Mouse (Mus musculus) heart, embryonic 14.5 days (tissue): ENCODE measurements around the gene Man1c1. TPM values are rescaled to one million over a fixed set of nuclear protein-coding genes. Genes with fewer than 3 reads are reported as not detected.

Experiments used
- ATAC-seq: fragments of 200-750 bp; cut with Nextera tagmentation; 2 replicates; pipeline ENCODE4 v1.8.0; 2017; ENCODE audit warnings: low read depth, moderate TSS enrichment; ENCODE audit not compliant: insufficient number of reproducible peaks, insufficient read depth, low FRiP score
- H3K27ac ChIP-seq, 2 experiments: fragments of 200-500 bp in 1 of 2; fragments of 300-500 bp in 1 of 2; sonication (generic) in 1 of 2; replicated peaks in 1 of 2; 2 replicates each; pipeline ENCODE4 v1.5.1; 2012 to 2014; ENCODE audit warnings: low read depth in 2 of 2, low read length in 2 of 2, control low read depth in 1 of 2, mild to moderate bottlenecking in 1 of 2, mixed read lengths in 1 of 2; ENCODE audit not compliant: control insufficient read depth in 1 of 2, insufficient read depth in 1 of 2
- H3K27me3 ChIP-seq: fragments of 300-500 bp; sonication (generic); 2 replicates; pipeline ENCODE4 v1.6.1; 2014; ENCODE audit warnings: mild to moderate bottlenecking, low read length, control low read depth; ENCODE audit not compliant: control insufficient read depth, insufficient read depth
- H3K36me3 ChIP-seq: fragments of 300-500 bp; sonication (generic); 2 replicates; pipeline ENCODE4 v1.6.1; 2014; ENCODE audit warnings: mild to moderate bottlenecking, control low read depth, low read length, mixed read lengths; ENCODE audit not compliant: control insufficient read depth, insufficient read depth
- H3K4me1 ChIP-seq, 2 experiments: fragments of 200-500 bp in 1 of 2; fragments of 300-500 bp in 1 of 2; sonication (generic) in 1 of 2; 2 replicates each; pipeline ENCODE4 v1.6.1; 2012 to 2014; ENCODE audit warnings: low read length in 2 of 2, control low read depth in 1 of 2, mixed read lengths in 1 of 2; ENCODE audit not compliant: control insufficient read depth in 2 of 2, insufficient read depth in 2 of 2
- H3K4me2 ChIP-seq: fragments of 300-500 bp; sonication (generic); 2 replicates; pipeline ENCODE4 v1.6.1; 2014; ENCODE audit warnings: mild to moderate bottlenecking, low read length
- H3K4me3 ChIP-seq, 2 experiments: fragments of 200-500 bp in 1 of 2; fragments of 300-500 bp in 1 of 2; sonication (generic) in 1 of 2; 2 replicates each; pipeline ENCODE4 v1.5.1; 2012 to 2014; ENCODE audit warnings: low read length in 2 of 2, mild to moderate bottlenecking in 2 of 2, control low read depth in 1 of 2, low read depth in 1 of 2, moderate library complexity in 1 of 2; ENCODE audit not compliant: control insufficient read depth in 1 of 2, insufficient read depth in 1 of 2
- H3K9ac ChIP-seq: fragments of 300-500 bp; sonication (generic); 2 replicates; pipeline ENCODE4 v1.6.1; 2014; ENCODE audit warnings: mild to moderate bottlenecking, low read length
- H3K9me3 ChIP-seq: fragments of 300-500 bp; sonication (generic); 2 replicates; pipeline ENCODE4 v1.6.1; 2016; ENCODE audit warnings: low read length, control low read depth; ENCODE audit not compliant: control insufficient read depth
- WGBS: fragments of 180-500 bp; shearing (Covaris S2); extraction: QIAGEN DNeasy Blood & Tissue Kit; methylation state at CpG from one replicate; pipeline ENCODE4 v1.1.7; 2014; 5-methylcytosine and 5-hydroxymethylcytosine counted together
- polyA plus RNA-seq: library from polyadenylated mRNA; unstranded; fragments of >200 nt; fragmentation: Nextera tagmentation; extraction: Ambion mirVana; gene quantifications from 2 replicates; pipeline ENCODE4 v1.2.1, GENCODE M21; 2014

Gene Man1c1
- polyA plus RNA-seq, 1 experiment from 2014 or later: 7.8 TPM

DNA sequence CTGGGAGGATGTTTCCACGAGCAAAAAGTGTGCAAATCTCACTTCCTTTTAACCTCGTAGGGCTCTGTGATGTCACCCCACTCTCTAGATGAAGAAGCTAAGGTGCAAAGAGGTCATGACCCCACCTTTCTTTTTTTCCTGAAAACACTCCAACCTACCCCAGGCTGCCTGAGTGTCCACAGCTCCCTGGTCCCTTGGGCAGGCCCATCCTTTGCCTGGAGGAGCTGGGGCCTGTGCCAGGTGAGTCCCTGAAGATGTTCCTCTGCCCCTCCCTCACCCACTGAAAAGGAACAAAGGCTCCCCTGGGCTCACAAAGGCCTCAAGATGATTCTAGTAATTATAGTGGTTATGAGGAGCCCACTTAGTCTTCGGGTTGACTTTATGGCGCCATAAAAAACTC lies 111.6 kb downstream of the Man1c1 start:
- Histone ChIP-seq H3K27ac (no peak overlapping the region), H3K4me3 (no peak overlapping the region), H3K4me1 (peaks cover 19 to 31% of the 10 kb centered on the region in 2 experiments), H3K4me2 (no peak overlapping the region), H3K9me3 (no peaks in the 10 kb centered on the region), H3K36me3 (no peaks in the 10 kb centered on the region), H3K9ac (no peak overlapping the region; the same call in 1 of the 2 replicates), H3K27me3 (no peaks in the 10 kb centered on the region)
- ATAC-seq: no peak
- WGBS: 76% methylated on average over 4 of the region's 4 CpGs

DNA sequence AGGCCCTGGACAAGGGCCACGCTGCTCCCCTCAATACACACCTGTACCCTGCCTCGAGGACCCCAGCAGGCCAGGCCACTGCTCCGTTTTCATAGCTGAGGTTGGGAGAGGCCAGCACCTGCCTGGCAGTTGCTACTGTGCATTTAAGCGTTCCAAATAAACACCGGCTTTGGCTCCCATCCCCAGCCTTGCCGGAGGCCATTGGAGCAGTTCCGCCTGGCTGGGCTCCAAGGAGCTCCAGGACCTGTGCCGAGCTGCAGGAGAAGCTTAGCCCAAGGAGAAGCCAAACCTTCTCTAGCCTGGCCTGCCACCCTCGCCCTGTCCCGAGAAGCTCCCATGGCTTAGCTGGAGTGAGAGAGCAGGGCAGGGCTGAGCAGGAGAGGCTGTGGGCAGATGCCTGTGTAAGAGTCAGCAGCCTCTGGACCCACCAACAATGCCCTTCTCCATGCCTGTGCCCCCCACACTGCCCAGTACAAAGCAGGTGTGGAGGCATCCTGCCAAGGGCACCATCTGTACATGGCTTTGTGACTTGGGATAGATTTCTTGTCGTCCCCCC lies 112.5 kb downstream of the Man1c1 start:
- Histone ChIP-seq H3K9ac (no peak overlapping the region; the same call in 1 of the 2 replicates), H3K4me1 (peaks cover 10 to 23% of the 10 kb centered on the region in 2 experiments), H3K27me3 (no peaks in the 10 kb centered on the region), H3K4me2 (no peak overlapping the region), H3K27ac (peak overlapping the region in 1 of 2 experiments; percentile 60; a peak in 2 of 4 replicates), H3K36me3 (no peaks in the 10 kb centered on the region), H3K9me3 (no peaks in the 10 kb centered on the region), H3K4me3 (no peak overlapping the region)
- 51% methylated on average over 11 of the region's 11 CpGs for WGBS
- peak; percentile 22; the same call in 1 of the 2 replicates for ATAC-seq

DNA sequence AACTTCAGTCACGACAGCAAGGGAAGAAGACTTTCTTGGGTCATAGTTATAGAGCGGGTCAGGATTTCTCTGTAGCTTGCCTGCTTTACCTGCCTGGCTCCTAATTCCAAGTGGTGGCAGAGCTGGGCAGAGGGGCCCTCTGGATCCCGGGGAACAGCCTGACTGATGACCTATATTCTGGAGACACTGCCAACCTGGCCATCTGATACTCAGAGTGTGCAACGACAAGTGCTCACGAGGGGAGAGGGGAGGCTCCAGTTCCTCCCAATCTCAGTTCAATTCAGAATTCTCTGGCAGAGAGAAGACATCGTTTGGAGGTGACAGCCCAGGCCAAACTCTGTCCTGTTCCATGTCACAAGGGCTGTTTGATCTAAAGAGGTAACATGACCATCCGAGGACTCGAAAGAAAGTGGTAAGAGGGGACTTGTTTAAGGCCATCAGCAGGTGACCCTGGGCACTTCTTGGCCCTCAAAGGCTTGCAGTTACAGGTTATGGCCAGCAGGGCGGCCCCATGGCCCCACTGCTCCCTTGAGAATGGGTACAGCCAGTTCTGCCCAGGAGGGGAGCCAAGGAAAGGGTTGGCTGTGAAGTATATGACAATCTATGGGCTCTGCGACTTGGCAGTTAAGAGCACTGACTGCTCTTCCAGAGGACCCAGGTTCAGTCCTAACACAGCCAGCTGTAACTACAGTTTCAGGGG lies 113.7 kb downstream of the Man1c1 start:
- 73% methylated on average over 10 of the region's 10 CpGs for WGBS
- no peaks in the 10 kb centered on the region for H3K9me3 ChIP-seq
- H3K36me3 ChIP-seq: no peaks in the 10 kb centered on the region
- H3K9ac ChIP-seq: no peak overlapping the region
- no peaks in the 10 kb centered on the region for H3K27me3 ChIP-seq
- H3K4me1 ChIP-seq: peaks cover 11 to 20% of the 10 kb centered on the region in 2 experiments
- ATAC-seq: no peak
- no peak overlapping the region for H3K4me2 ChIP-seq
- no peak overlapping the region for H3K27ac ChIP-seq
- H3K4me3 ChIP-seq: no peak overlapping the region

DNA sequence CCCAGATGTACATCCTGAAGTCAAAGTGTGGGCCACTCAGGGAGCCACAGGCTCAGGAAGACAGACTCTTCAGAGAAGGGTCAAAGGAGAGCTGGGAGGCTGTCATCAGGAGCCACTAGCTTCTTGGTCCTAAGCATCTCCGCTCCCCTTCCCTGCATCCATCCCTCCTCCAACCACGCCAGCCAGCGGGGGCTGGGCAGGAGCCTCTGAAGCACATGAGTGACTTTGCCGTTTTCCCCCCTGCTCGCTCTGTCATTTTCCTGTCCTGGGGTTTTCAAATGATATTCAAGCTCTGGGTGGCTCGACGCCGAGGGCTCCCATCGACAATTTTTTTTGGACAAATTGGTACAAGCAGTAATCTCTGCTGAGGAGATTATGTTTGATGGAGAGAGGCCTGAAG lies 114.3 kb downstream of the Man1c1 start:
- WGBS: 81% methylated on average over 9 of the region's 9 CpGs
- H3K9ac ChIP-seq: no peak overlapping the region
- ATAC-seq: no peak

DNA sequence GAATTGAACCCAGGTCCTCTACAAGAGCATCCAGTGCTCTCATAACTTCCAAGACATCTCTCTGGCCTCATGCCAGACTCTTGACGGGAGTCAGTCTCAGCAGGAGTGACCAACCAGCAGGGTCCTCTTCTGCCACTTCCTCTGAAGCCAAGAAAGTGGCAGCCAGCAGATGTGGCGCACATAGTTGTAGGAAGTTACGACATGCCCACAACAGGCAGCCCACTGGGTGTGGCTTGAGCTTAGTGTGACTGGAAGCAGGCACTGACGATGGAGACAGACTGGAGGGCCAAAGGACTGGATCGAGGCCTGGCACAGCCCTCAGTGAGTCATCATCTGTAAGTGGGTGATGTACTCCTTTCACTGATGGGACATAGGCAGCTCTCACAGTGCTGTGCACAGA lies 115.1 kb downstream of the Man1c1 start:
- no peak overlapping the region for H3K4me2 ChIP-seq
- ATAC-seq: no peak
- no peak overlapping the region for H3K4me3 ChIP-seq
- no peaks in the 10 kb centered on the region for H3K9me3 ChIP-seq
- no peak overlapping the region for H3K9ac ChIP-seq
- H3K27ac ChIP-seq: no peak overlapping the region
- peaks cover 11 to 20% of the 10 kb centered on the region in 2 experiments for H3K4me1 ChIP-seq
- H3K27me3 ChIP-seq: no peaks in the 10 kb centered on the region
- H3K36me3 ChIP-seq: no peaks in the 10 kb centered on the region
- 84% methylated on average over 5 of the region's 5 CpGs for WGBS

More for the DNA sequence above, 114.3 kb downstream of the Man1c1 start:
- H3K4me1 ChIP-seq: peaks cover 11 to 20% of the 10 kb centered on the region in 2 experiments
- H3K27me3 ChIP-seq: no peaks in the 10 kb centered on the region
- no peak overlapping the region for H3K4me2 ChIP-seq
- H3K27ac ChIP-seq: no peak overlapping the region
- H3K36me3 ChIP-seq: no peaks in the 10 kb centered on the region
- no peak overlapping the region for H3K4me3 ChIP-seq
- H3K9me3 ChIP-seq: no peaks in the 10 kb centered on the region

DNA sequence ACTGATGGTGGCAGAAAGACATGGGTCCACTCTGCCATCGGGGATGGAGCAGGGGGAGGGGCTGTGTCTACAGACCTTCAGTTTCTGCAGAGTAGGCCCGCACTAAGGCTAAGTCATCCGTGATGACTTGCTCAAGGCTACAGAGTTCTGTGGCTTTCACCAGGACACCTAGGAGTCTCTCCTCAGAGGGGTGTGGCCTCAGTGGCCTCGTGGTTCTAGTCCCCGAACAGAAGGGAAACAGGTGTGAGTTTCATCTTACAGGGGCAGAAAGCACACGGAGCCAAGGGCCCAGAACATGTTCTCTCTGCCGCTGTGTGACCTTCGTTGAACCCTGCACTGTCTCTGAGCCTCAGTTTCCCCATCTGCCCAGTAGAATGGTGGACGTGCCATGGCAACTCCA lies 115.8 kb downstream of the Man1c1 start:
- Histone ChIP-seq H3K9ac (no peak overlapping the region), H3K9me3 (no peaks in the 10 kb centered on the region), H3K27me3 (no peaks in the 10 kb centered on the region), H3K4me2 (no peak overlapping the region), H3K36me3 (no peaks in the 10 kb centered on the region), H3K27ac (no peak overlapping the region), H3K4me3 (no peak overlapping the region), H3K4me1 (peaks cover 12 to 24% of the 10 kb centered on the region in 2 experiments)
- no peak for ATAC-seq
- whole genome bisulfite sequencing: 89% methylated on average over 9 of the region's 9 CpGs

DNA sequence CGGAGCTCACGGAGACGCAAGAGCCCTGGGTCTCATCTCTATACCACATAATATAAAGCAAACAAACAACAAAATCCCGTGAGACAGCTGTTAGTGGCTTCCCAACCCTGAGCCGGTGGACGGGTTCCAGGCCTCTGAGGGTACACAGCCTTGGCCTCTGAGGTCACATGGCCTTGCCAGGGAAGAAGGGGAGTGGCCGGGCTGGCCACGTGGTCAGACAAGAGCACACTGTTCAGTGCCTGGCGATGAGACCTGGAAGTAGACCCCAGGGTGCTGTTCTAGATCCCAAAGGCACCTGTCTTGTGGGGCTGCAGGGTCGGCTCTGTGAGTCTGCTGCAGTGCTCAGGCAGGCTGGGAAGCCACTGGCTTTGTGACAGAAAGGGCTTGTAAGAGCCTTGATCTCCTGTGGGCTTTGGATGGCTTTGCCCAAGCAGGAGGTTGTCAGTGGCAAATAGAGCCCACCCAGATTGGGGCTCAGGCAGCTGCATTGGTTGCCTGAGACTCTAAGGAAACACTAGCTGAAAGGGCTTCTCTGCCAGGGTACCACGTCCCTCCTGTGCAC lies 116.4 kb downstream of the Man1c1 start:
- Histone ChIP-seq H3K27me3 (no peaks in the 10 kb centered on the region), H3K4me1 (peaks cover 14 to 27% of the 10 kb centered on the region in 2 experiments), H3K9ac (no peak overlapping the region), H3K36me3 (no peaks in the 10 kb centered on the region), H3K4me3 (no peak overlapping the region), H3K9me3 (no peaks in the 10 kb centered on the region), H3K4me2 (no peak overlapping the region), H3K27ac (no peak overlapping the region)
- no peak for ATAC-seq
- WGBS: 63% methylated on average over 11 of the region's 11 CpGs
